Mouse (Mus musculus) ovary, postnatal 10 days (tissue): ENCODE measurements around the gene C3ar1.
A peak's percentile ranks its signal among the peaks of the same experiment; 100 is the strongest.

Source experiments
- DNase-seq: peaks from one replicate; pipeline ENCODE4 v3.0.0; 2022; ENCODE audit warnings: low spot score

The C3ar1 gene

DNA sequence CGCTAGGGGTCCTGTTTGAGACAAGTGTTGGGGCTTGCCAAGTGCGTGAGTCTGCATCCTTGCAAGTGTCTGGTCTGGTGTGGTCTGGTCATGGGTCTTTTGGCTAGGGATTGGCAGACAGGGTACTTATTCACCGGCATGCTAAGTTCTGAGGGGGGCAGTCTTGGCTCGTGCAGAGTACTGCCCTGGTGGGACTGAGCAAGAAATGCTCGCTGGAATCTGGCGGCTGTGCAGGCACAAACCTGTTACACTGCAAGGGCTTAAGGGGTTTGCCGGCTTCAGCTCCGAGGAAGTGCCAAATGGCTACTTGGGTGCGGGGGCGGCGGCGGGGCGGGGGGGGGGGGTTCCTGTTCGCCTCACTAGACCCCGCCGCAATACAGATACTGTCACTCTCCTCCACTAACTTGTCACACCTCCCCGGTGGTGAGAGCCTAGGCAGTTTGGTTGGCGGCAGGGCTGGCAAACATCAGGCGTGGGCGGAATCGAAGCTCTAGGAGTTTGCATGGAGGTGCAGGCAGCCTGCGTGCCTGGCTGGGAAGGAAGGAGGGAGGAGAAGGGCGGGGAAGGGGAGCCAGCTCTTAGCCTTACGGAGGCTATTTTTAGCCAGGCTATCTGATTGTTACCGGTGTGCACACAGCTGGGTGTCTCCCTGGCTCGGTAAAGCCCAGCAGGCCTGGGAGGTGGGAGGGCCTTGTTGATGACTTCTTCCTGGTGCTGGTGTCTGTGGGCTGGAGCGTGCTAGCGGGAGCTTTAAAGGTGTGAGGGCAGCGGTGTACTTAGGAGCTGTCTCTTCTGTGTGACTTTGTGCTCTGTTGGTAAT, 29.8 kb downstream of the C3ar1 start:
- DNase-seq, result no peak

DNA sequence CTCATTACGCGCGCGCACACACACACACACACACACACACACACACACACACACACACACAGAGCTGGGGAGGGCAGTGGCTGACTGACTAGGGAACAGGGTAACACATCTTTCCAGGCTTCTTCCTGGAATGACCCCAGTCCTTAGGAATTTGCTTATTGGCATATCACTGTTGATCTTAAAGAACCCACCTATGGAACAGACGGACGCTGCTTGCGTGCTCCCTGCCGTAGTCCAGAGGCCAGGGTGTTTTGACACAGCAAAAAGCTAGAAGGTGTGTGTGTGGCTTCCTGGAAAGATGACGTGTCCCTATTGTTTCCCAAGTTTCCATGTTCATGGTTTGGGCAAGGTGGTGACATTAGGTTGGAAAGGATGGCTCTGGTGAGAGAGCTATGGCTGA, 30.8 kb downstream of the C3ar1 start:
- DNase-seq, result no peak

DNA sequence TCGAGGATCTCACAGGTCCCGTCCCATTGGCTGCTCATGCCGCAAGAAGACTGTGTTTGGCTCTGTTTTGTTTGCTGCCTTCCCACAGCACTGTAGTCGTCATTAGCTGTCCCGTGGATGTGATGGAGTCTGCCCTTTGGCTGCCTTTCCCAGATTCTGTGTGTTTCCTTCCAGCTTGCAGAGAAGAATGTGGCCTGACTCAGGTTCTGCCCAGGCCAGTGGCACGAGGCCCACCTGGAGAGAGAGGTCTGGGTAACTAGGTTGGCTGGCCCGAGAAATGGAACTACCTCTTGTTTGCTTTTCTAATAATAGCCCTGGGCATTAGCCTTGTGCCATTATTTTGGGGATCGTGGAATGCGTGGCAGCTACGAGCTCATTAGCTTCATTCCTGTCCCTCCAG, 31.9 kb downstream of the C3ar1 start:
- no peak for DNase-seq

DNA sequence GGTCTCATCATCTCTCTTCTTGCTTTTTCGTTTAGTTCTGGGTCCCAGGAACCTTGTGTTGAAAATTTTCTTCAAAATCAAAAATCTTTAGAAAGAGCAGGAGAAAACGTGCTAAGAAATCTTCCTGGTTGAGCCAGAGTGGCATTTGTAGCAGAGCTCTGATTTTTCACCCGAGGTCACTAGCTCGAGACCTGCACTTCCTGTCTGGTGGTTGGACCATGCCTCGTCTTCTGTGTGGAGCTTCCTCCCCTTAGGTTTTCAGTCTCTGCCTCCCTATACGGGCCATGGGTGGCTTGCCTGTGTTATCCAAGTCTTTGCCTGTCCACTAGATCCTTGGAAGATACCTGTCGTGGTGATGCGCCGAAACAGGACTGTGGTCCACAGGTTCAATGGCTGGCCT, 34.1 kb downstream of the C3ar1 start:
- DNase-seq, result no peak

DNA sequence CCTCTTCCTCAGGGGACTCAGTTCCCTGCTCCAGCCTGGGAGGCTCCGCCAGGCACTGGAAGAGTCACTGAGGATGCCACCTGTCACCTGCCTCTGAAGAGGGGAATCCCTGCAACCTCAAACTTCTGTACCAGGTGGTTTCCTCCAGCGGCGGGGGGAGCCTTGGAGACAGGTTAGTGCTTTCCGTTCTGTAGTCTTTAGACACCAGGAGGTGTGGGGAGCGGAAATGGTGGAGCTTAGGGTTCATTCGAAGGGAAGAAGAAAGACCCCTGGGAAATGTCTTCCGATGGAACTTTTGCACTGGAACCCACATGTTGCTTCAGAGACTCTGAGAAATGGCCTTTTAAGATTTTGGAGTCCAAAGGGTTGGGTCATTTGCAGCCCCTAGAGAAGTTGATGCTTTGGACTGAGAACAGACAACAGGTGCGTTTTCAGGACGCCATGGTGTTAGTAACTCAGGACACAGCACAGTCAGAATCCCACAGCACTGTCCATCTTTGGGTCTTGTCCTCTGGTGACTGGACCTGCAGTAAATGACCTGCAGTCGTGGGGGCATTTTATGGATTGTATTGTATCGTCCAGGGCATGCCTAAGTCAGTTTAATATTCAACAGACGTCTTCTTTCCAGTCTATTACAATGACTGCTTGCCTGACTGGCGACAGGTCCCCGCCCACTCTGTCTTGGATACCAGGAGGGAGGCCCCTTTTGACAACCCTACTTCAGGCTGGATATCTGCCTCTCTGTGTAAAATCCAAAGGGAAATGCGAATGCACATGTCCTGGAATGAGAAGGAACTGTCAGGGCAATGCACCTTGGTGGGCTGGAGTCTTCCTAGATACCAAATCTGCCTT, 34.9 kb downstream of the C3ar1 start:
- DNase-seq, result no peak

DNA sequence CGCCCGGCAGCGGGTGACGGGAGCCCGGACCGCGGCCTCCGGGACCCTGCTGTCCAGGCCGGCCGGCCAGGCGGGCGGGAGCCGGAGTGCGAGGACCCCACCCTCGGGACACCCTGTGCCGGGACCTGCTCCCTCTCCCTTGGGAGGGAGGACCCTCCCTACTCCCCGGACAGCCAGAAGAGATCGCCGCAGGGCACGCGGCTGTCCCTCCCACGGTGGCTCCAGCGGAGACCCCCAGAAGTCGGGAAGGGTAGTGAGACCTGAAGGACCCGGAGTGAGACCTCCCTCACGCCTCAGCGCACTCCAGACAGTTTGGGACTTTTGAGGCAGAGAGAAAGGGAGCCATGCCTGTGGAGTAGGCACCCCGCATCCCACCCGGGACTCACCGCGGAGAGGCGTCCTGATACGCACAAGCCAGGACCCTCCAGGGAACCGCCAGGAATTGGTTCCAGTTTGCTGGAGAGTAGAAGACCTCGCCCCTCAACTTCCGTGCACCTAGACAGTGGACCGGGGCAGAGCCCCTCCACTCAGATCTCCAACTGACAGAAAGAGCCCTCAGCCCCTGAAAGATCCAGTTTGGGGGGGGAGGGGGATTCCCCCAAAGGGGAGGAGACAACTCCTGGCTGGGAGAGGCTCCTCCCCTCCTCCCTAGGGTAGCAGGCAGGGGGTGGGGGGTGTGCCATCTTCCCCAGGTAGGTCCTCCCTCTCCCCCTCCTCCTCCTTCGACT, 35.7 kb downstream of the C3ar1 start:
- DNase-seq, result no peak

DNA sequence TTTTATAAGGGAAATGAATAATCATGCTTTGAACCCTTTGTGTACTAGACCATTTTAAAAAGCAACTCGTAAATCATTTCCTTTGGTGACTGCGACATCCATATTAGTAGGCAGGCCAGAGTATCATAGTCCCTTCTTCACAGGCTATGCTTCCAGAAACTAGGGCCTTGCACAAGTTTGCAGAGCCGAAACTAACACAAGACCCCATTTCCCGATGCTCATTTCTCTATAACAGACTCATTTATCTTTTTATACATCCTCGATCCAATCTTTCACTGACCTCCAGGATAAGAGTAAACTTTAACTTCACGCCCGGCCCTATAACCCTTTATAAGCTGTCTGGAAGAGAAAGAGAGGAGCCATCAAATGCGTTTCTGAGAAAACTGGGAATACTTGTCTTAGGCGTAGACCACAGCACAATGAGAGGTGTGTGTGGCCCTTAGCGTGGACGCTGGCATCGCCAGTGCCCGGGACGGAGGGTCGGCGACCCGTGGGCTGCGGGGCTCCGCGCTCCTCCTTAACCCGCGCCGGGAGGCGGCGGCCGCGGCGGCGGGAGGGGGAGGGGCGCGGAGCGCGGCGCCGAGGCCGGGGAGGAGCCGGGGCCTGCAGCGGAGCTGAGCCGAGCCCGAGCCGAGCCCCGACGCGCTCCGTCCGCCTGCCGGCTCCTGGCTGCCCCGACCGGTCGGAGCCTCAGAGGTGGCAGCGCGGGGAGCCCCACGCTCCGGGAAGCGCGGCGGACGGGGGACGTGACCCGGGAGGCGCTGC, 36.5 kb downstream of the C3ar1 start, which contains the start of gene Foxj2:
TSS of gene Foxj2 (plus strand) at position 609 of the 765 bp plus-strand sequence.
- DNase-seq, result peak; percentile 57

DNA sequence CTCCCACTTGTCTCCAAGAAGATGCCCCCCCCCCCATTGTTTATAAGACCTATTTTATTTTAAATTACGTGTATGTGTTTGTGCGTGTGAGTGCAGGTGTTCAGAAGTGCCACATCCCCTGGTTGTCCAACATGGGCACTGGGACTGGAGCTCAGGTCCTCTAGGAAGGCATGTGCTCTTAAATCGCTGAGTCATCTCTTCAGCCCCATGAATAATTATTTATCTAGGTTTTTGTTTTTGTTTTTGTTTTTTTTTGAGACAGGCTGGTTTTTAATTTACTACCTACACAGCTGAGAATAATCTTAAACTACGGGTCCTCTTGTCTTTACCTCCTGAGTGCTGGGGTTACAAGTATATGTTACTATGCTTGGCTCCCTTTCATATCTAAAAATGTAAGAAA, 42.3 kb downstream of the C3ar1 start:
- no peak for DNase-seq

DNA sequence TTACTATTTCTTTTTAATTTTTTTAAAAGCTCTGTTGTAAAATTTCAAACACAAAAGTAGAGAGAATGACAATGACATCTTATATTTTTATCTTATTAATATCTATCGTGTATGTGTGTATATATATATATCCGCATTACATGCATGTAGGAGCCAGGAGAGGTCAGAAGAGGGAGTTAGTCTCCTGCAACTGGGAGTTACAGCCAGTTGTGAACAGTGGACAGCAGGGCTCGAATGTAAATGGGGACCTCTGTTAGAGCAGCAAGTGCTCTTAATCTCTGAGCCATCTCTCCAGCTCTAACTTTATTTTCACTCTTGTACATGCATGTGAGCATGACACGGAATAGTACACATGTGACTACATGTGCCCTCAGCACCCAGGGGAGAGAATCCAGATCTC, 43.2 kb downstream of the C3ar1 start:
- no peak for DNase-seq

DNA sequence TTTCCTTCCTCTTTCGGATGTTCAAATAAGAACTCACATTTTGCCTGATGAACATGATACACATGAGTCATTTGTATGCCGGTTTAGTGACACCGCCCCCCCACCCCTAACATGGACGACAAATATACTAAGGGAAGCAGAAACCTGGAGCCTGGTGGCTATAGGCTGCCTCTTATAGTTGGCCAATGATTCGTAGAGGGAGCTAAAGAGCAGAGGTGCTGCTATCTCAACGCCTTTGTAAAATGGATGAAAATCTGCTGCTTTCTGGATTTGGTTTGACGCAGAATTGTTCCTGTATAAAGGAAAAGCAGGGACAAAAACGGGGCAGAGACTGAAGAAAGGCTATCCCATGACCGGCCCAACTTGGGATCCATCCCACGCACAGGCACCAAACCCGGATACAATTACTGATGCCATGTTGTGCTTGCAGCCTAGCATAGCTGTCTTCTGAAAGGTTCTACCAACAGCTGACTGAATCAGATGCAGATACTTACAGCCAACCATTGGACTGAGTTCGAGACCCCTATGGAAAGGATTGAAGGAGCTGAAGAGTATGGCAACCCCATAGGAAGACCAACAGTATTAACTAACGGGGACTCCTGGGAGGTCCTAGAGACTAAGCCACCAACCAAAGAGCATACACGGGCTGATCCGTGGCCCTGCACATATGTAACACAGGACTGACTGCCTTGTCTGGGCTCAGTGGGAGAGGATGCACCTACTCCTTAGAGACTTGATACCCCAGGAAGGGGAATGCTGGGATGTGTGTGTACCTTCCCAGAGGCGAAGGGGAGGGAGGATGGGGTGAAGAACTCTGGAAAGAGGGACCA, 44.0 kb downstream of the C3ar1 start:
- no peak for DNase-seq

DNA sequence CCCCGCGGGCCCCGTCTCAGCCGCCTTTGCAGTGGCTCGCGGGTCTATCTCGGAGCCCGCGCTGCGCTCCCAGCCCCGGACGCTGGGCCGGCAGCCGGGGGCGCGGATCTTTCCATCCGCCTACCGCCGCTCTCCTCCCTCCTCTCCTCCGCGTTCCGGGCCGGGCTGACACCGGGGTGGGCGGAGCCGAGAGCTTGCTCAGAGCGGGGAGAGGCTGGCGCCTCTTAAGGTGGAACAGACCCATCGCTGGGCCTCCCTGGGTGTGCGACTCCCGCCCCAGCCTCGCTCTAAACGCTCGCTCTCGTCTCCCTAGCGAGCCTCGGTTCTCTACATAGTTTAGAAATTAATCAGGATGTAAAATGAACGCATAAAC, 44.7 kb downstream of the C3ar1 start:
- DNase-seq, result peak; percentile 84

DNA sequence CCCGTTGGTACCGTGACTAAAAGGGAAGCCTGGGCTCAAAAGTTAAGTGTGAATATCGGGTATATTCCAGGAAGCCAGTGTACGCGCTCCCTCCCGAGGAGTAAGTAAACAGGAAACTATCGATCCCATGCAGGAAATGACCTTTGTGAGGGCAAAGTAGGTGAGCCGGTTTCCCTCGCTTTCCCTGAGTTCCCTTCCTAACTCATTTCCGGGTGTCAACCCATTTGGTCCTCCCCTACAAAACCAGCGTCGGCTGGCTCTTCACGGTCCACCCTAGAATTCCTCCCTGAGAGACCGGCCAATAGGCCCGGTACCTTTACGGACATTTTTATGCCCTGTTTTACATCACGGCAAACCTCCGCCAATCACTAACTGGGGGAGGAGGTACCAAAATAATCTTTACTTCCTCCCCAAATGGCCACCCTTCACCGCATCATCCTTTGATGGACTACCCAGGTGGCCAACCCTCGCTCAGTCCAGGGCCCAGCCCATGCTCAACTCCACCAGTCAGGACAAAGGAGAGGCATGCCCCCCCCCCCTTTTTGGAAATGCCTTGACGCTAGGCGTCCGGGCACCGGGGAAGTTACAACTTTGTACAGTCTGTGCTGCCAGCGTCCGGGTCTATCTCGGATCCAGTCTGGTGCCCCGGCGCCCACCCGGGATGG, 45.2 kb downstream of the C3ar1 start:
- DNase-seq, result peak; percentile 90

DNA sequence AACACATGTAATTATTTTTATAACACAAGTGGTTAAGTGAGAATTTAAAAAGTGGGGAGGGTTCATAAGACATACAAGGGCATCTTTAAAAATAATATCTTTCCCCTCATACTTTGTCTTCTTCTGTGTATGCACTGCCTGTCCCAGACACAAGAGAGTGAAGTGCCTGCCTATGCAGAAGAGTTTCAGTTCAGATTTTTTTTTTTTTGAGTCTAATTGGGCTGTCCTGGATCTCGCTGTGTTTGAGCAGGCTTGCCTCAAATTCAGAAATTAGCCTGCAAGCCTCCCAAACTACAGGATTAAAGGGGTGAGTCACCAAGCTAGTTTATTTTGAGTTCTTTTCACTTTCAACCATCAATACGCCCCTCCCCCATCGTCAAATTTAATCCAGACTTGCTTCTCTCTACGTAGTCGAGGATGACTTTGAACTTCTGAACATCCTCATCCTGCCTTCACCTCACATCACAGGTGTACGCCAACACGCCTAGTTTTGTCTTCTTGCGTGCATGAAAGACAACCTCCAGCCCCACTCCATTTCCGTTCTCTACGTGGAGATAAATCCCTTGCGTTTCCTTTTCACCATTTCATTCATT, 45.8 kb downstream of the C3ar1 start:
- no peak for DNase-seq

DNA sequence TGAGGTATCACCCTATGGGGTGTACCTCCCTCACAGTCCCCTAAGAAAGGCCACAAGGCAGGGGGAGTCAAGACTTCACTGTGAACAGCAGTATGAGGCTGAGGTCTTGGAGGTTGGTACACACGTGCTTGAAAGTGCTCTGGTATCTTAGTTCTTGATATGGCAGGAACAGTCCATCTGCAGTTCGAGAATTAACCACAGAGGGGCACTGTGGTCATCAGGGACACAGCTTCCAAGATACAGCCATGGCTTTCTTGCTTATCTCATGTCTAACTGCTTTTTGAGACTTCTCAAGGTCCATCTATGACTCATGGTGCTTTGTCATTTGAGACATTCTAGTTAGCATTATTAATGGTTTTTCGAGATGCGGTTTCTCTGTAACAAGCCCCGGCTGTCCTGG, 51.5 kb downstream of the C3ar1 start:
- peak; percentile 51 for DNase-seq

DNA sequence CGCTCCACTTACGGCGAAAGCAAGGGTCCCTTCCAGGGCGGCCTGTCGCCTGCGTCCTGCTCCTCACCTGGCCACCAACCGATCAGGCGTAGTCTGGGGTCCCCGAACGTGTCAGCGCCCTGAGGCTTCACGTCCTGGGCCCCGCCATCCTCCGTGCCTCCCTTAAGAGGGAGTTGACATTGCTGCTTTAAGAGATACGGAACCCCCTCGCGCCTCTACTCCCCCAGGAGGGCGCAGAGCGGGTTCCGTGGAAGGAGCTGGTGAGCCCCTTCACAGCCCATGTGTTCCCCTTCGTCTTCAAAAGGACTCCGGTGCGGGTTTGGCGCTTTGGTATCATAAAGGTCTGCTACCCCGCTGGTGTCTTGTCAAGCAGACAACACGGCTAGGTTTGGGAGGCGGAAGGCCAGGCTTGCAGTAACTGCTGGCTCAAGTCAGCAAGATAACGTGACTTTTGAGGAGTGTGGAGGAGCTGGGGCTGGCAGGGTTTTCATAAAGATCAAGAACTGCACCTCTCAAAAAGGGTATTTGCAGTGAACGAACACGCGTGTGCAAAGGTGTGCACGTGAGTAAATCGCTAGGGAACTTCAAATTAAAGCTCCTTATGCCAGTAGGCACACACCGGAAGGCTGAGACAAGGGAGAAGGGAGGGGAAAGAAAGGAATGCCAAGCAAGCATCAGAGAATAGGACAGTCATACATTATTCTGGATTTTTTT, 54.0 kb downstream of the C3ar1 start:
- no peak for DNase-seq

DNA sequence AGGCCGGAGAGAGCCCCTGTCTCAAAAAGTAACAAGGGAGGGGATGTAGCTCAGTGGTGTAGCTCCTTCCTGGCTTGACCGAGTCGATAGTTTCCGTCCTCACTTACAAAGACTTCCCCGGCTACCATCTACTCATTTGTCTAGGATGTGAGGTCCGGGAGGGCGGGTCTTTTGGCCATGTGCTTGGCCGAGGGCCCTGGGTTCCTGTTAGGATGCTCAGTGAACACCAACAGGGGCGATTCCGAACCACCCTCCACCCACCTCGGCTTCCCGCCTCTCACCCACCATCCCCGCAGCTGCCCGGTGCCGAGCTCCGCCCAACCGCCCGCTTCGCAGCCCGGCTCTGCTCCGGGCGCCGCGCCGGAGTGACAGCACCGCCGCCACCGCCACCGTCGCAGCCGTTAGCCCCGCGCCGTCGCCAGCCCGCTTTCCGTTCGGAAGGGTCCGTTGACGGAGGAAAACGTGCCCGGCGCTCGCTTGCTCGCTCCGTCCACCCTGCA, 54.6 kb downstream of the C3ar1 start, which contains the start of gene Slc2a3:
TSS of gene Slc2a3 (minus strand) at position 340 of the 500 bp plus-strand sequence.
- peak; percentile 38 for DNase-seq

DNA sequence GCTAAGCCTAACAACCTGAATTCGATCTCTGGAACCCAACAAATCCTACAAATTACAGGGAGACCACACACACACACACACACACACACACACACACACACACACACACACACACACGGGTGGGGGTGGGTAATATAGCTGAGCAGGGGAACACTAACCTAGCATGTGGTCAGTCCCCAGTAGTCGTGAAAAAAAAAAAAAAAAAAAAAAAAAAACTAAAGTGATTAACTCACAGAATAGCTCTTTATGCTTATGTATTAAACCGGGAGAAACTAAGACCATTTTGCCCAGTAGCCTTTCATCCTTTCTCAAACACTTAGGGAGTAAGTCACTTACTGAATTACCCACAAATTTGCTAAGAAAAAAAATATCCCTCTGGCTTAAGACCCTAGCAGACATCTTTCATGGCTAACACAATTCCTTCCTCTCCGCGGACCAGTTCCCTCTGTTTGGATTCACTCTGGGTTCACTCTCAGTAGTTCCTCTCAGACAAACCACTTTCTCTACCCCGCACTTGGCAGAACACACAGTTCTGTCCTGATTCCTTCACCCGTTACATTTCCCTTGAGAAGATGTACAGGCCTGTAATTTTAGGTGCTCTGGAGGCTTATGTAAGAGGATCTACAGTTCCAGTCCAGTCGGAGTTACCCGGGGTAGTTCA, 55.2 kb downstream of the C3ar1 start:
- DNase-seq, result no peak
